Mouse (Mus musculus) intestine, postnatal 0 days (tissue): Measurements from ENCODE around the gene Gls2. TPM values are rescaled to one million over a fixed set of nuclear protein-coding genes. Genes with fewer than 3 reads are reported as not detected.
A peak's percentile ranks its signal among the peaks of the same experiment; 100 is the strongest.
"Not testable (repeated sequence)": the region's sequence is repeated elsewhere in the genome, so short reads cannot be mapped to it uniquely, and the experiment has no call there.

ENCODE experiments used
- ATAC-seq: fragments of 200-750 bp; cut with Nextera tagmentation; 2 replicates; pipeline ENCODE4 v1.8.0; 2017; ENCODE audit warnings: mild to moderate bottlenecking, moderate TSS enrichment, moderate library complexity
- H3K27ac ChIP-seq: fragments of 300-500 bp; sonication (generic); 2 replicates; pipeline ENCODE4 v1.5.1; 2014; ENCODE audit warnings: mild to moderate bottlenecking, low read depth, low read length, moderate library complexity
- H3K27me3 ChIP-seq: fragments of 300-500 bp; sonication (generic); replicated peaks from 2 replicates; pipeline ENCODE4 v1.6.1; 2014; ENCODE audit warnings: low read length, mixed read lengths; ENCODE audit not compliant: control insufficient read depth, insufficient read depth
- H3K36me3 ChIP-seq: fragments of 300-500 bp; sonication (generic); 2 replicates; pipeline ENCODE4 v1.6.1; 2014; ENCODE audit warnings: mild to moderate bottlenecking, moderate library complexity; ENCODE audit not compliant: control insufficient read depth, insufficient read depth
- H3K4me1 ChIP-seq: fragments of 300-500 bp; sonication (generic); replicated peaks from 2 replicates; pipeline ENCODE4 v1.6.1; 2014; ENCODE audit warnings: antibody characterized with exemption, low read length, mixed read lengths; ENCODE audit not compliant: control insufficient read depth, insufficient read depth
- H3K4me2 ChIP-seq: fragments of 300-500 bp; sonication (generic); replicated peaks from 2 replicates; pipeline ENCODE4 v1.6.1; 2014; ENCODE audit warnings: low read depth, mild to moderate bottlenecking, moderate library complexity
- H3K4me3 ChIP-seq: fragments of 300-500 bp; sonication (generic); 2 replicates; pipeline ENCODE4 v1.5.1; 2014; ENCODE audit warnings: low read depth, low read length
- H3K9ac ChIP-seq: fragments of 300-500 bp; sonication (generic); 2 replicates; pipeline ENCODE4 v1.6.1; 2014; ENCODE audit warnings: mild to moderate bottlenecking, low read depth, low read length
- H3K9me3 ChIP-seq: fragments of 300-500 bp; sonication (generic); 2 replicates; pipeline ENCODE4 v1.6.1; 2016; ENCODE audit warnings: mixed run types; ENCODE audit not compliant: control insufficient read depth
- CTCF ChIP-seq: sonication (generic); IDR thresholded peaks from 2 replicates; pipeline ENCODE4 v1.5.1; 2016; ENCODE audit warnings: low read depth, mild to moderate bottlenecking, control low read depth, antibody characterized with exemption, moderate library complexity
- whole genome bisulfite sequencing: fragments of 180-500 bp; shearing (Covaris S2); extraction: QIAGEN DNeasy Blood & Tissue Kit; methylation state at CpG from one replicate; pipeline ENCODE4 v1.1.7; 2014; 5-methylcytosine and 5-hydroxymethylcytosine counted together
- polyA plus RNA-seq: library from polyadenylated mRNA; unstranded; fragments of >200 nt; fragmentation: Nextera tagmentation; extraction: Ambion mirVana; gene quantifications from 2 replicates; pipeline ENCODE4 v1.2.1, GENCODE M21; 2015

Gls2 gene
- polyA plus RNA-seq, 1 experiment from 2014 or later: 0.42 TPM

GRCm38 (mm10) chr10:128167091-128167490, 27.2 kb upstream of the Gls2 start:
- no peaks in the 10 kb centered on the region for H3K27me3 ChIP-seq
- H3K36me3 ChIP-seq: no peaks in the 10 kb centered on the region
- H3K4me1 ChIP-seq: no peaks in the 10 kb centered on the region
- ATAC-seq: no peak
- TF ChIP-seq CTCF: no peak
- no peak overlapping the region for H3K9ac ChIP-seq
- no peaks in the 10 kb centered on the region for H3K9me3 ChIP-seq
- H3K4me2 ChIP-seq: no peak overlapping the region
- H3K27ac ChIP-seq: no peak overlapping the region
- WGBS: 40% methylated on average over 6 of the region's 6 CpGs
- H3K4me3 ChIP-seq: no peak overlapping the region

DNA sequence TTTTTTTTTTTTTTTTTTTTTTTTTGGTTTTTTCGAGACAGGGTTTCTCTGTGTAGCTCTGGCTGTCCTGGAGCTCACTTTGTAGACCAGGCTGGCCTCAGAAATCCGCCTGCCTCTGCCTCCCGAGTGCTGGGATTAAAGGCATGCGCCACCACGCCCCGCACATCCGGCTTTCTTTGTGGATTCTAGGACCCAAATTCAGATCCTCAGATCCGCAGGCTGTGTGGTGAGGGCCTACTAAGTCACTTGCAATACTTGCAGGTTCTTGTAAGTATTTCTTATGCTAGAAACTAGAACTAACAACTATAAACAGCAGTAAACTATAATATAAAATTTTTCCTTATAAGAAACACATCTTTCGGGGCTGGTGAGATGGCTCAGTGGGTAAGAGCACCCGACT, 22.9 kb upstream of the Gls2 start:
- not testable (repeated sequence) for ATAC-seq, H3K4me1 ChIP-seq, H3K4me3 ChIP-seq, H3K27ac ChIP-seq, H3K9me3 ChIP-seq, H3K9ac ChIP-seq, H3K27me3 ChIP-seq, H3K36me3 ChIP-seq, H3K4me2 ChIP-seq
- 96% methylated on average over 10 of the region's 10 CpGs for WGBS

- no peak for ATAC-seq
- WGBS: 11% methylated on average over 3 of the region's 3 CpGs
- TF ChIP-seq CTCF: no peak
Measured at GRCm38 (mm10) chr10:128175302-128175701, 19.0 kb upstream of the Gls2 start.

DNA sequence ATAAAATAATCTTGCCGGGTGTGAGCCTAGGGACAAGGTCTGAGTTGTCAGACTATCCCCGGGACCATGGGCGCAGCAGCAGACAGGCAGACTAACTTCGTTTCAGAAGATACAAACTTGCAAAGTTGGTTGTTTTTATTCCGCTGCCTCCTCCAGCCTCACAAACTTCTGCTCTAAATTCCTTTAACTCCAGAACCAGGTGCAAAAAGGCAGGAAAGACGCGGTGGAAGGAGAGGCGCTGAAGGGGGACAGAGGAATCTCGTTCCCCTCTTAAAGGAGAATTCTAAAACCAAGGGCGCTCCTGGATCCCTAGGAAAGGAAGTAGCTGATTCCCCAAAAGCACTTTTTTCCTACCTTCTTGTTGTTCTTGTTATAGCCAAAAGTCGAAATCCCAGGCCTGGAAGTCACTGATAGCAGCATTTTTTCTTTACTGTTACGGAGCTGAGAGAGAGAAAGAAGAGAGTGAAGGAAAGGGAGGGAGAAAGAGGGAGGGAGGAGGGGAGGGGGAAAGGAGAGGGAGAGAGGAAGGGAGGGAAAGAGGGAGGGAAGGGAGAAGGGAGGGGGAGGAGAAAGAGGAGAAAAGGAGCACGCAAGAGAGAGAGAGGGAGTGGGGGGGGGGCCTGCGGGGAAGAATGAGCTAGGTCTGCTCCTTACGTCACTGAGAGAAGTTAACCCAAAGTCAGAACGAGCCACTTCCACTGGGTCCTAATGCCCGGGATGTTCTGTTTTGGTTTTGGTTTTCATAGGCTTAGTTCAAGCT, 18.1 kb upstream of the Gls2 start:
- H3K36me3 ChIP-seq: no peaks in the 10 kb centered on the region
- H3K27ac ChIP-seq: peak overlapping the region; percentile 43
- ATAC-seq: peak; percentile 72
- TF ChIP-seq CTCF: no peak
- H3K4me3 ChIP-seq: peak overlapping the region; percentile 50
- no peaks in the 10 kb centered on the region for H3K27me3 ChIP-seq
- H3K9me3 ChIP-seq: no peaks in the 10 kb centered on the region
- peak overlapping the region; percentile 41 for H3K9ac ChIP-seq
- H3K4me1 ChIP-seq: peaks cover 4% of the 10 kb centered on the region; the same call in 1 of the 2 replicates
- H3K4me2 ChIP-seq: peak overlapping the region; percentile 61
- under 1% methylated on average over 17 of the region's 17 CpGs for WGBS

More at GRCm38 (mm10) chr10:128175302-128175701, 19.0 kb upstream of the Gls2 start:
- Histone ChIP-seq H3K4me3 (peak overlapping the region; percentile 50), H3K4me1 (peaks cover 4% of the 10 kb centered on the region; the same call in 1 of the 2 replicates), H3K27me3 (no peaks in the 10 kb centered on the region), H3K9me3 (no peaks in the 10 kb centered on the region), H3K4me2 (peak overlapping the region; percentile 61), H3K27ac (no peak overlapping the region), H3K36me3 (no peaks in the 10 kb centered on the region), H3K9ac (0 out of 2 replicates have a peak overlapping the region, but pooled peaks have one; percentile 41)

GRCm38 (mm10) chr10:128177316-128177715, 16.9 kb upstream of the Gls2 start:
- no peak for ATAC-seq
- H3K27ac ChIP-seq: no peak overlapping the region
- H3K9ac ChIP-seq: no peak overlapping the region
- 89% methylated on average over 4 of the region's 4 CpGs for WGBS
- H3K4me3 ChIP-seq: no peak overlapping the region
- H3K4me1 ChIP-seq: peaks cover 4% of the 10 kb centered on the region; the same call in 1 of the 2 replicates
- no peak for TF ChIP-seq CTCF
- H3K27me3 ChIP-seq: no peaks in the 10 kb centered on the region
- H3K4me2 ChIP-seq: no peak overlapping the region
- H3K9me3 ChIP-seq: no peaks in the 10 kb centered on the region
- H3K36me3 ChIP-seq: no peaks in the 10 kb centered on the region

GRCm38 (mm10) chr10:128179989-128180388, 14.3 kb upstream of the Gls2 start, which contains the start of gene Rbms2:
Gene Rbms2, minus strand, starts transcription at chr10:128180297.
- peak within 1 kb of the TSS; percentile 43 for H3K9ac ChIP-seq
- WGBS: 8% methylated on average over 6 of the region's 6 CpGs
- no peak for ATAC-seq

More at GRCm38 (mm10) chr10:128179989-128180388, 14.3 kb upstream of the Gls2 start, which contains the start of gene Rbms2:
- Histone ChIP-seq H3K36me3 (no peaks in the 10 kb centered on the region), H3K27ac (peak within 1 kb of the TSS; percentile 70), H3K4me3 (peak within 1 kb of the TSS; percentile 37), H3K9me3 (no peaks in the 10 kb centered on the region), H3K27me3 (no peaks in the 10 kb centered on the region), H3K4me1 (peaks cover 4% of the 10 kb centered on the region; the same call in 1 of the 2 replicates), H3K4me2 (peak within 1 kb of the TSS; percentile 61)
- TF ChIP-seq CTCF: no peak
